Mouse (Mus musculus) spleen, adult 2 months (tissue): ENCODE measurements at regions not wholly inside any gene's neighbourhood (a gene's known extent, or its start where the extent isn't known, plus 50 kb on each side); places are given as distances from the start of the nearest gene placed in this dataset.

ENCODE experiments used
- DNase-seq, 2 experiments: peaks; one replicate each; pipeline versions ENCODE4 v3.0.0 to v3.0.0-alpha.2; 2012 to 2021; ENCODE audit warnings: low spot score in 2 of 2, low read depth in 1 of 2
- H3K27ac ChIP-seq: fragments of 200-500 bp; 2 replicates; pipeline ENCODE4 v1.5.1; 2012; ENCODE audit warnings: low read length, inconsistent platforms; ENCODE audit not compliant: insufficient read depth
- H3K27me3 ChIP-seq: fragments of 200-500 bp; 2 replicates; pipeline ENCODE4 v1.6.1; 2012; ENCODE audit warnings: mild to moderate bottlenecking, moderate library complexity, low read length, inconsistent platforms; ENCODE audit not compliant: control insufficient read depth, insufficient read depth
- H3K36me3 ChIP-seq: fragments of 200-500 bp; 2 replicates; pipeline ENCODE4 v1.6.1; 2012; ENCODE audit warnings: mild to moderate bottlenecking, low read length, inconsistent platforms; ENCODE audit not compliant: control insufficient read depth, insufficient read depth
- H3K4me1 ChIP-seq: fragments of 200-500 bp; 2 replicates; pipeline ENCODE4 v1.6.1; 2011; ENCODE audit warnings: inconsistent platforms; ENCODE audit not compliant: control insufficient read depth, insufficient read depth, insufficient read length
- H3K4me3 ChIP-seq: fragments of 200-500 bp; 2 replicates; pipeline ENCODE4 v1.5.1; 2011; ENCODE audit warnings: mild to moderate bottlenecking, inconsistent platforms; ENCODE audit not compliant: insufficient read depth, insufficient read length; ENCODE audit errors: extremely low read depth
- CTCF ChIP-seq: fragments of 200-500 bp; IDR thresholded peaks from 2 replicates; pipeline ENCODE4 v1.5.1; 2011; ENCODE audit warnings: mild to moderate bottlenecking, inconsistent platforms; ENCODE audit not compliant: insufficient read depth, insufficient read length, insufficient replicate concordance; ENCODE audit errors: extremely low read depth
- POLR2A ChIP-seq: fragments of 200-500 bp; IDR thresholded peaks from 2 replicates; pipeline ENCODE4 v1.6.1; 2011; ENCODE audit warnings: low read depth, low read length, inconsistent platforms
- WGBS: fragments of 180-500 bp; shearing (Covaris S2); methylation state at CpG from one replicate; pipeline ENCODE4 v1.1.7; 2018; 5-methylcytosine and 5-hydroxymethylcytosine counted together

- Histone ChIP-seq H3K27ac (no peak overlapping the region), H3K36me3 (no peaks in the 10 kb centered on the region), H3K4me1 (no peaks in the 10 kb centered on the region), H3K27me3 (no peaks in the 10 kb centered on the region), H3K4me3 (no peak overlapping the region)
- DNase-seq, result no peak
- TF ChIP-seq CTCF (no peak), POLR2A (no peak)
- WGBS, result 92% methylated on average over 14 of the region's 14 CpGs
These were observed 73.5 kb upstream of the Tspan5 start for GRCm38 (mm10) chr3:138668394-138669092.

GRCm38 (mm10) chr3:138675881-138676280, 66.1 kb upstream of the Tspan5 start:
- Histone ChIP-seq H3K4me1 (no peaks in the 10 kb centered on the region), H3K36me3 (no peaks in the 10 kb centered on the region), H3K27me3 (no peaks in the 10 kb centered on the region), H3K27ac (no peak overlapping the region), H3K4me3 (no peak overlapping the region)
- no peak for DNase-seq
- TF ChIP-seq CTCF (no peak), POLR2A (no peak)
- 87% methylated on average over 2 of the region's 2 CpGs for WGBS

GRCm38 (mm10) chr3:138678351-138678750, 63.6 kb upstream of the Tspan5 start:
- Histone ChIP-seq H3K4me3 (no peak overlapping the region), H3K36me3 (no peaks in the 10 kb centered on the region), H3K27me3 (no peaks in the 10 kb centered on the region), H3K27ac (no peak overlapping the region), H3K4me1 (no peaks in the 10 kb centered on the region)
- no peak for DNase-seq
- 28% methylated on average over 4 of the region's 4 CpGs for WGBS
- no peak for TF ChIP-seq CTCF
- no peak for TF ChIP-seq POLR2A

GRCm38 (mm10) chr3:138686636-138687230, 55.3 kb upstream of the Tspan5 start:
- no peaks in the 10 kb centered on the region for H3K36me3 ChIP-seq
- TF ChIP-seq CTCF (no peak), POLR2A (no peak)
- no peak for DNase-seq
- H3K4me3 ChIP-seq, result no peak overlapping the region
- 40% methylated on average over 11 of the region's 11 CpGs for WGBS
- no peaks in the 10 kb centered on the region for H3K27me3 ChIP-seq
- H3K27ac ChIP-seq, result no peak overlapping the region
- no peaks in the 10 kb centered on the region for H3K4me1 ChIP-seq

GRCm38 (mm10) chr3:138688606-138689005, 53.4 kb upstream of the Tspan5 start:
- Histone ChIP-seq H3K4me1 (no peaks in the 10 kb centered on the region), H3K4me3 (no peak overlapping the region), H3K27ac (no peak overlapping the region), H3K27me3 (no peaks in the 10 kb centered on the region), H3K36me3 (no peaks in the 10 kb centered on the region)
- no peak for DNase-seq
- TF ChIP-seq CTCF (no peak), POLR2A (no peak)
- WGBS, result 90% methylated on average over 5 of the region's 5 CpGs
